Mouse (Mus musculus): Measurements from ENCODE around the gene Atp6v1g3.

The Atp6v1g3 gene

GRCm38 (mm10) chr1:138273438-138273837 is at the start of gene Atp6v1g3:
Atp6v1g3 (plus strand) TSS chr1:138273738.
- DNase-seq (ENCODE audit: inconsistent age in 2 of 2, low spot score in 1 of 2), result no peak

DNA sequence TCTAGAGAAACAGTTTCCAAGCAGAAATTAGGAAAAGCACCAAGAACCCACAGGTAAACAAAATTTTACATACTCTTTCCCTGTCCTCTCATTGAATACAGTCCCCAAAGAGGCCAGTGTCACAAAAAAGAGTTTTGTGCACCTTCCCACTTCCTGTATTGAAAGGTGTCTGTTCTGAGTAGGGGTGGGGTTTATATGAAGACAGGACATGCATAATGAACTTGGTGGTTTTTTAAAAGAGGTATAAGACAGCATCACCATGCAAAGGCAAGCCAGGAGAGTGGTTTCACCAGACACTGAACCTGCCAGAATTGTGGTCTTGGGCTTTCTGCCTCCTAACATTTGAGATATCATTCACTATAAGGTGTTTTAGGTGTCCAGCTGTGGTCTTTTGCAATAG is 40.5 kb upstream of the Atp6v1g3 start:
- no peak for DNase-seq (ENCODE audit: inconsistent age in 2 of 2, low spot score in 1 of 2)

GRCm38 (mm10) chr1:138237252-138237651 is 36.3 kb upstream of the Atp6v1g3 start:
- no peak for DNase-seq (ENCODE audit: inconsistent age in 2 of 2, low spot score in 1 of 2)

DNA sequence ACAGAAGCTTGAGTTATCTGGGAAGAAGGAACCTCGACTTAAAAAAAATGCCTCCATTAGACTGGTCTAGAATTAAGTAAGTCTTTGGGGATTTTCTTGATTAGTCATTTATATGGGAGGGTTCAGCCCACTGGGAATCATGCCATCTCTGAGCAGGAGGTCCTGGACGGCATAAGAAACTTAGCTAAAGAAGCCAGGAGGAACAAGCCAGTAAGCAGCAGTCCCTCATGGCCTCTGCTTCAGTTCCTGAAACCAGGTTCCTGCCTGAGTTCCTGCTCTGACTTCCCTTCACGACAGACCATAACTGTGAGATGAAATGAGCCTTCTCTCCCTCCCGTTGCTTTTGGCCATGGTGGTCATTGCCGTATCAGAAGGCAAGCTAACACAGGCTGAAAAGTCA is 29.6 kb upstream of the Atp6v1g3 start:
- peak in 1 of 2 experiments; percentile 38 for DNase-seq (ENCODE audit: inconsistent age in 2 of 2, low spot score in 1 of 2)

- peak in 1 of 2 experiments; percentile 37 for DNase-seq (ENCODE audit: inconsistent age in 2 of 2, low spot score in 1 of 2)
Measured at GRCm38 (mm10) chr1:138244485-138244884, 29.1 kb upstream of the Atp6v1g3 start.

DNA sequence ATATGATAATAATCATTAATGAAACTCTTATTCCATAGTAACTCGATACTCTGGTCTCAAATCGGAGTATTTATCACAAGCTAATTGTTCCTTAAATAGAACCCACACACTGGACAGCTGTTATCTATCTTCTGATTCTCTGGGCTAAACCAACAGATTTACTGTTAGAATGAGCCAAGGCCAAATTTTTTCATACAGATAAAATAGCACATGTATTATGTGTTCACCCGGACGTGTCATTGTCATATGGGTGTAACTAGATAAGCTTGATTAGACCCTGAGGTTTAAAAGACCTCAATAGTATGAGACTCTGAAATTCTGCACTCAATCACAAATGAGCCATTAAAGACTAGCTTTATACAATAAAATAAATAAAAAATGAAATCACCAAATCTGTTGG is 28.4 kb upstream of the Atp6v1g3 start:
- no peak for DNase-seq (ENCODE audit: inconsistent age in 2 of 2, low spot score in 1 of 2)

DNA sequence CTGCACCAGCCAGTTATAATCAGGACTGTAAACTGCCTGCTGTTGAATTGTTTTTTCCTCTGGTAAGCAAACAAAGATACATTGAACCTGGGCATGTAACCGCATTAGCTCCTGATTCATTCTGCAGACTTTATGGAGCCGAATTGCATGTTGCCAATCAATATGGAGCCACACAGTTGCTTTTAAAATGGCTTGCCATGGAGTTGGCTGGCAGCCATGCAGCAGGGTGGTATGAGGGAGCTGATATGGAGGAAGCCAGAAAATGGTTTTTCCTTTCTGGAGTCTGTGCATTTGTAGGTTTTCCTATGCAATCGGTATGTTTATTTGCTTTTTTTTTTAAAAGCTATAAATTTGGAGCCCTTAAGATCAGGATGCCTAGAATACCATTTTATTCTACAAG is 28.0 kb upstream of the Atp6v1g3 start:
- no peak for DNase-seq (ENCODE audit: inconsistent age in 2 of 2, low spot score in 1 of 2)

DNA sequence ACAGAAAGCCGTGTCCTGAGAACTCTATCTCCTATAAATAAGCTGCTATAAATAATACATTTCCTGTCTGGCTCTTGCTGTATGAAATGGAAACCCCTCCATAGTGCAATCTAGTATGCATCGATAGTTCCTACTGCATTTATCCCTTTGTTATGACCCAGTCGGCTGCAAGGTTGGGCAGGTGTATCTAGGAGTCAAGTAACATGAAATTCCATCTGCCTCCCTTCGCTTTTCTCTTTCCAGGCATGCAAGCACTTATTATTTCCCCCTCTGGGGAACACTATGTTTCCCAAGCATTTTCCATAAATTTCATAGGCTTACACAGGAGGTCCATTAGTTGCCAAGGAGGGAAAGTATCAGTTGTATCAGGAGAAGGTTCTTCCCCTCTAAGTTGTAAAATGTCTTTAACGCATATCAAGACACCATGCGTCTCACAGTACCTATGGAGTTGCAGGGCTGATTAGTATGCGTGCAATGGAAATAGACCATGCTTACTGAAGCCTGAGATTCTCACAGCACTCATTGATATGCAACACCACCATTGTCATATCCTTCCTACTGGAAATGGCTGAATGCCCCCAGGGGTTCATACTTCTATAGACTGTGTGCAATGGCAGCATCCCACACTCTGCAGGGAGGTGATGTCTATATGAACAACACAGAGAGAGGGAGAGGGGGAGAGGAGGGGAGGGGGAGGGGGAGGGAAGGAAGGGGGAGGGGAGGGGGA is 26.9 kb upstream of the Atp6v1g3 start:
- no peak for DNase-seq (ENCODE audit: inconsistent age in 2 of 2, low spot score in 1 of 2)

GRCm38 (mm10) chr1:138247699-138248483 is 25.6 kb upstream of the Atp6v1g3 start:
- DNase-seq (ENCODE audit: inconsistent age in 2 of 2, low spot score in 1 of 2), result no peak

GRCm38 (mm10) chr1:138248770-138249169 is 24.8 kb upstream of the Atp6v1g3 start:
- no peak for DNase-seq (ENCODE audit: inconsistent age in 2 of 2, low spot score in 1 of 2)

GRCm38 (mm10) chr1:138250951-138251350 is 22.6 kb upstream of the Atp6v1g3 start:
- DNase-seq (ENCODE audit: inconsistent age in 2 of 2, low spot score in 1 of 2), result no peak

DNA sequence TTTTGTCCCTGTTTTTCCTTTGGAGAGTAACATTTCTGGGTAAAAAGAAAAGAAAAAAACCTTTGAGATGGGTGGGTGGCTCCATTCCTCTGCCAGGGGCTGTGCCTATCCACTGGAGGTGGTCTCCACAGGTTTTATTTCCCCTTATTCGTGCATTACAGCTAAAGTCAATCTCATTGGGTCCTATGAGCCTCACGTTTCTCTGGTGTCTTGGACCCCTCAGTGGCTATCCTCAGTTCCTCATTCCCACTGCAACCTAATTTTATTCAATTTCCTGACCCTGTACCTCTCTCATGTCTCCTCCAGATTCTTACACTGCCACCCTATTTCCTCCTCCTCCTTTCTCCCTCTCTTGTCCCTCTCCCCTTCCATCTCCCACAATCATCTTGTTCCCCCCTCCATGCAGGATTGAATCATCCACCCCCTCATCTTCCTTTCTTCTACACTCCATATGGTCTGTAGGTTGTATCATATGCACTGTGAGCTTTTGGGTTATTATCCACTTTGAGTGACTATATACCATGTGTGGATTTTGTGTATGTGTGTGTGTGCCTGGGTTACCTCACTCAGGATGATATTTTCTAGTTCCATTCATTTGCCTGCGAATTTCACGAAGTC is 17.3 kb upstream of the Atp6v1g3 start:
- DNase-seq (ENCODE audit: inconsistent age in 2 of 2, low spot score in 1 of 2), result no peak

- DNase-seq (ENCODE audit: inconsistent age in 2 of 2, low spot score in 1 of 2), result no peak
Measured at GRCm38 (mm10) chr1:138258758-138259157, 14.8 kb upstream of the Atp6v1g3 start.

- no peak for DNase-seq (ENCODE audit: inconsistent age in 2 of 2, low spot score in 1 of 2)
Measured at GRCm38 (mm10) chr1:138261520-138261919, 12.0 kb upstream of the Atp6v1g3 start.

DNA sequence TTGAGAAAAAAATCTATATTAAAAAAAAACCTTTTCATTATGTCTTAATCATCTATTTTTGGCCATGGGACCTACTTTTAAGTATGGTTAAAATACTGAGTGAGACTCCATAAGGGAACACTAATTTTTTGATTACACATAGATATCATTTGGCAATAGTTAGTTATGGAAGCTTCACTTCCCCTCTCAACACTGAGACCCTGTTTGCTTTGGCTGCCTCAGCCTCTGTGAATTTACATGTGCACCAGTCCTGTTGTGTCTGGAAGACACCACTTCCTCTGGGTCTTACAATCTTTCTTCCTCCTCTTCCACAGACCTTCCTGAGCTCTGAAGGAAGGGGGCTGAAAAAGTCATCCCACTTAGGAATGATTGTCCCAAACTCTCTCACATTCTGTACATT is 11.1 kb upstream of the Atp6v1g3 start:
- no peak for DNase-seq (ENCODE audit: inconsistent age in 2 of 2, low spot score in 1 of 2)

- DNase-seq (ENCODE audit: inconsistent age in 2 of 2, low spot score in 1 of 2), result no peak
Measured at GRCm38 (mm10) chr1:138267465-138268055, 6.0 kb upstream of the Atp6v1g3 start.

DNA sequence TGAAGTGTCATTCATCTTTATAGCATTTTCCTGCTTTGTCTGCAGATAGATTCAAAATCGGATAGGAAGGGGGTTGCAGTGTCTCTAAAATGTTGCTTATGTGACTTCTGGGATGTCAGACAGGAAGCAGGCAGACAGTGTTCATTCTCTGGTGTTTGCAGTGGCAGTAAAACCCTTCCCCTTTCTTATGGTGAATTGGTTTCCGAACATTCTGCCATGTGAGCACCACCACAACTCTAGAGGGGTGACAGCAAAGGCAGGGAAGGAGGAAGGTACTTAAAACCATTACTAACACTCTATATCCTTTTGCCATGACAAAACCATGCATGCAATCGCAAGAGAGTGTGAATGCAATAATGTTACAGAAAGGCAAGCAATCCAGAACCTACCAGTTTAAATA is 1.4 kb downstream of the Atp6v1g3 start:
- no peak for DNase-seq (ENCODE audit: inconsistent age in 2 of 2, low spot score in 1 of 2)

GRCm38 (mm10) chr1:138275859-138276258 is 2.3 kb downstream of the Atp6v1g3 start:
- peak; percentile 18 to 60 for DNase-seq (ENCODE audit: inconsistent age in 2 of 2, low spot score in 1 of 2)

DNA sequence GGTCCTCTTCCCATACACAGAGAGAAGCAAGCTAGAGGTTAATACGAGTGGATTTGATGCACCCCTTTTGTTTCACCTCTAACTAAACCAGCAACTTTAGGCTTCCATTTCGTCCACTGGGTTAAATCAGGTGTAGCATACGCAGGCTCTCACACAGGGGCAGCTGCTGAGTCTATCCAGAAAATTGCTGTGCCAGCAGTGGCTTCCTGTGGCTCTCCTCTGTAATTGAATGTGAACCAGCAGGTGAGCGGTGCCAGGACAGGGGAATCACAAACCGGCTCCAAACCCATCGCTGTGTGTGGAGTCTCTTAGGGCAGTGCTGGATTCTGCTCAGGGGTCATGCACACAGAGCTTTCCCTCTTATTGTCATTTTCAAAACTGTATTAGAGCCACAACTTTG is 7.6 kb downstream of the Atp6v1g3 start:
- no peak for DNase-seq (ENCODE audit: inconsistent age in 2 of 2, low spot score in 1 of 2)

GRCm38 (mm10) chr1:138282413-138283141 is 9.0 kb downstream of the Atp6v1g3 start:
- no peak for DNase-seq (ENCODE audit: inconsistent age in 2 of 2, low spot score in 1 of 2)

DNA sequence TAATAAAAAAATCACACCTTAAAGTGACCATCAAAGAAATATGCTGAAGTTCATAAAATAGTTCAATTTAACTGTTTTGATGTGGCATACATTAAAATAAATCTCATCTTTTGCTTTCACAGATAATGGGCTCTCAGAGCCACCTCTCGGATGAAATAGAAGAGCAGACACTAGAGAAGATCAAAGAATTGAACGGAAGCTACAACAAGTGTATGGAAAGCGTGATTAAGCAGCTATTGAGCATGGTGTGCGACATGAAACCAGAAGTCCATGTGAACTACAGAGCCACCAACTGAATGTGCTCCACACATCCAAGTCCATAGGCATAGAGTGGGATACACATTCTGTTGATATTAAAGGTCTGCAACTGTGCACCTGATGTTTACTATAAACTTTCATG is 14.1 kb downstream of the Atp6v1g3 start:
- DNase-seq (ENCODE audit: inconsistent age in 2 of 2, low spot score in 1 of 2), result no peak
